Mouse (Mus musculus) forebrain, embryonic 12.5 days (tissue): Measurements from ENCODE around the gene Rtkn2. TPM values are rescaled to one million over a fixed set of nuclear protein-coding genes. Genes with fewer than 3 reads are reported as not detected.

ENCODE experiments used
- ATAC-seq: fragments of 200-750 bp; cut with Nextera tagmentation; 2 replicates; pipeline ENCODE4 v1.8.0; 2017; ENCODE audit warnings: moderate TSS enrichment; ENCODE audit not compliant: low FRiP score
- H3K27ac ChIP-seq: fragments of 300-500 bp; sonication (generic); 2 replicates; pipeline ENCODE4 v1.5.1; 2016; ENCODE audit warnings: mild to moderate bottlenecking
- H3K27me3 ChIP-seq: fragments of 300-500 bp; sonication (generic); 2 replicates; pipeline ENCODE4 v1.6.1; 2016; ENCODE audit warnings: mild to moderate bottlenecking
- H3K36me3 ChIP-seq: fragments of 300-500 bp; sonication (generic); replicated peaks from 2 replicates; pipeline ENCODE4 v1.6.1; 2016; ENCODE audit warnings: mild to moderate bottlenecking
- H3K4me1 ChIP-seq: fragments of 300-500 bp; sonication (generic); 2 replicates; pipeline ENCODE4 v1.6.1; 2016
- H3K4me2 ChIP-seq: fragments of 300-500 bp; sonication (generic); 2 replicates; pipeline ENCODE4 v1.6.1; 2016; ENCODE audit warnings: mild to moderate bottlenecking, moderate library complexity
- H3K4me3 ChIP-seq: fragments of 300-500 bp; sonication (generic); replicated peaks from 2 replicates; pipeline ENCODE4 v1.5.1; 2016; ENCODE audit warnings: mild to moderate bottlenecking
- H3K9ac ChIP-seq: fragments of 300-500 bp; sonication (generic); 2 replicates; pipeline ENCODE4 v1.6.1; 2016; ENCODE audit warnings: mild to moderate bottlenecking
- H3K9me3 ChIP-seq: fragments of 300-500 bp; sonication (generic); 2 replicates; pipeline ENCODE4 v1.6.1; 2016
- WGBS: fragments of 180-500 bp; shearing (Covaris S2); methylation state at CpG from one replicate; pipeline ENCODE4 v1.1.7; 2016; 5-methylcytosine and 5-hydroxymethylcytosine counted together
- polyA plus RNA-seq: library from polyadenylated mRNA; unstranded; fragments of >200 nt; fragmentation: Nextera tagmentation; extraction: Ambion mirVana; gene quantifications from 2 replicates; pipeline ENCODE4 v1.2.1, GENCODE M21; 2016

Gene Rtkn2
- polyA plus RNA-seq, 1 experiment from 2014 or later: 29.4 TPM

DNA sequence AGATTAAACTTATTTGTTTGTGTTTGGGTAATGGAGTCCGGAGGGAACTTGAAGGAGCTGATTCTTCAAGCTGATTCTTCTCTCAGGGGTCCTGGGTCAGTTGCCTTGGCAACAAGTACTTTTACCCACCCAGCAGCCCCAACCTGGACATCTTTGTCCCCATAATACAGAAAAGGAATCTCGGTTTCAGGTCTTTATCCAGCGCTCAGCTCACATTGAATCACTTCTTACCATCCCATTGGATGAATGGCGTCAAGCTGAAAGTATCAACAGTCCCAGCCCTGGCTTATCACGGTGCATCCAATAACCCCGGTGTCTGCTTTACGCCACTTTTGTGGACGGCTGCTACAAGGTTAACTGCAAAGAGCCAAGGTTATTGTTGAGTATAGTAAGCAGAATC lies 89.1 kb downstream of the Rtkn2 start:
- no peaks in the 10 kb centered on the region for H3K9me3 ChIP-seq

DNA sequence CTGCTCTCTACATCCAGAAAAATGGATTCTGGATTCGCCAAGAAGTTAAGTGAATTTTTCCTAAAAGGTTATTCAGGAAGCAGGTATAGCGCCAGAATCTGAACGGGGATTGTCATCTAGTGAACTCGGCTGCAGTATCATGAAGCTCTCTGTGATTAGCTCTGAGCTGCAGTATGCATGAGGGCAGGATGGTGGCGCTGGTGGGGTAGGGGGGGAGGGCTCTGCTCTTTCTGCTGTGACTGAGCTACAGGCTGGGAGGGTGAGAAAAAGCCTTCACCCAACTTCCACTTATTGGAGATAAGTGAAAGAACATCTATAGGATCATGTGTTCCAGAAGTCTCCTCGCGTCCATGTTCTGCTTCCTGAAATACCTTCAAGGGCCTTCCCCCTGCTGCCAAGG lies 91.7 kb downstream of the Rtkn2 start:
- H3K36me3 ChIP-seq: no peaks in the 10 kb centered on the region
- no peak overlapping the region for H3K9ac ChIP-seq
- H3K4me1 ChIP-seq: no peaks in the 10 kb centered on the region
- no peaks in the 10 kb centered on the region for H3K27me3 ChIP-seq
- ATAC-seq: no peak
- H3K9me3 ChIP-seq: no peaks in the 10 kb centered on the region
- H3K27ac ChIP-seq: no peak overlapping the region
- WGBS: 88% methylated on average over 7 of the region's 7 CpGs
- H3K4me3 ChIP-seq: no peak overlapping the region
- H3K4me2 ChIP-seq: no peak overlapping the region

More for the DNA sequence above, 89.1 kb downstream of the Rtkn2 start:
- Histone ChIP-seq H3K4me1 (peaks cover 16% of the 10 kb centered on the region), H3K4me2 (no peak overlapping the region), H3K9ac (no peak overlapping the region), H3K27me3 (no peaks in the 10 kb centered on the region), H3K36me3 (no peaks in the 10 kb centered on the region), H3K4me3 (no peak overlapping the region), H3K27ac (no peak overlapping the region)
- 84% methylated on average over 8 of the region's 8 CpGs for WGBS
- ATAC-seq: no peak

- WGBS: 88% methylated on average over 4 of the region's 4 CpGs
- no peak overlapping the region for H3K4me2 ChIP-seq
- no peak overlapping the region for H3K27ac ChIP-seq
- no peak overlapping the region for H3K4me3 ChIP-seq
- H3K9ac ChIP-seq: no peak overlapping the region
- no peaks in the 10 kb centered on the region for H3K9me3 ChIP-seq
- H3K27me3 ChIP-seq: no peaks in the 10 kb centered on the region
- H3K36me3 ChIP-seq: no peaks in the 10 kb centered on the region
- no peak for ATAC-seq
- no peaks in the 10 kb centered on the region for H3K4me1 ChIP-seq
Observed at GRCm38 (mm10) chr10:68072626-68073025, 93.3 kb downstream of the Rtkn2 start.

DNA sequence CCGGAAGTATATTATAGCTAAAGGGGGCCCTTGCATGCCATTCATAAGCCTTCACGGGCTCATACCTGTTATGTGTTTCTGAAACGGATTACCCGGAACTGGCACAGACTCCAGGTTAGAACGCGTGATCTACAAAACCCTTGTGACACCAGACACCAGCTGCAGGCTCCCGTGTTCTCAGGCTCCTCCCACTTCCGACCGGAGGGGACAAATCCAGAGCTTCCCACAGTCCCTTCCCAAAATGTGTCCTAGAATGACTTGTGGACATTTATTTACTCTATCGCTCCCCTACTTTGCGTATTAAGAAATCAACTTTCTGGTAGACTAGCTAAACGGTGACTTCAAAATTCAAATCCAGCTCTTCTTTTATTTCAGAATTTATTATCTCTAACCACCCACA lies 94.9 kb downstream of the Rtkn2 start:
- WGBS: 87% methylated on average over 12 of the region's 12 CpGs
- no peaks in the 10 kb centered on the region for H3K36me3 ChIP-seq
- no peak overlapping the region for H3K4me3 ChIP-seq
- no peak overlapping the region for H3K4me2 ChIP-seq
- ATAC-seq: no peak
- no peaks in the 10 kb centered on the region for H3K4me1 ChIP-seq
- no peaks in the 10 kb centered on the region for H3K27me3 ChIP-seq
- H3K9me3 ChIP-seq: 0 out of 2 replicates have a peak, but pooled peaks cover 3% of the 10 kb centered on the region
- no peak overlapping the region for H3K27ac ChIP-seq
- no peak overlapping the region for H3K9ac ChIP-seq

- Histone ChIP-seq H3K4me1 (no peaks in the 10 kb centered on the region), H3K27ac (no peak overlapping the region), H3K36me3 (no peaks in the 10 kb centered on the region), H3K9ac (no peak overlapping the region), H3K27me3 (no peaks in the 10 kb centered on the region), H3K9me3 (0 out of 2 replicates have a peak, but pooled peaks cover 3% of the 10 kb centered on the region), H3K4me3 (no peak overlapping the region), H3K4me2 (no peak overlapping the region)
- WGBS: 87% methylated on average over 5 of the region's 5 CpGs
- ATAC-seq: no peak
Observed at GRCm38 (mm10) chr10:68075181-68075580, 95.8 kb downstream of the Rtkn2 start.

DNA sequence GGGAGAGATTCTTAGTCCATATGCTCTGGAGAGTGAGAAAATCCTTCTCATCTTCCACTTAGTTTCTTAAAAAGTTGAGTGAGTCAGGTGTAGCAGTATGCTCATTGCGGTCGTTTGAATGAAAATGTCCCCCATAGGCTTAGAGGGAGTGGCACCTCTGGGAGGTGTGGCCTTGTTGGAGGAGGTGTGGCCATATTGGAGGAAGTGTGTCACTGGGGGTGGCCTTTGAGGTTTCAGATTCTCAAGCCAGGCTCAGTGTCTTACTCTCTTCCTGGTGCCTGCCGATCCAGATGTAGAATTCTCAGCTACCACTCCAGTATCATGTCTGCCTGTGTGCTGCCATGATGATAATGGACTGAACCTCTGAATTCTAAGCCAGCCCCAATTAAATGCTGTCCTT lies 99.3 kb downstream of the Rtkn2 start:
- no peaks in the 10 kb centered on the region for H3K36me3 ChIP-seq
- H3K9me3 ChIP-seq: 0 out of 2 replicates have a peak, but pooled peaks cover 3% of the 10 kb centered on the region
- H3K4me1 ChIP-seq: no peaks in the 10 kb centered on the region
- 96% methylated on average over 3 of the region's 3 CpGs for WGBS
- no peak overlapping the region for H3K9ac ChIP-seq
- H3K4me2 ChIP-seq: no peak overlapping the region
- no peaks in the 10 kb centered on the region for H3K27me3 ChIP-seq
- H3K4me3 ChIP-seq: no peak overlapping the region
- ATAC-seq: no peak
- no peak overlapping the region for H3K27ac ChIP-seq

- 85% methylated on average over 10 of the region's 10 CpGs for WGBS
- no peak for ATAC-seq
- no peaks in the 10 kb centered on the region for H3K27me3 ChIP-seq
Observed at GRCm38 (mm10) chr10:68079910-68080670, 100.7 kb downstream of the Rtkn2 start.

DNA sequence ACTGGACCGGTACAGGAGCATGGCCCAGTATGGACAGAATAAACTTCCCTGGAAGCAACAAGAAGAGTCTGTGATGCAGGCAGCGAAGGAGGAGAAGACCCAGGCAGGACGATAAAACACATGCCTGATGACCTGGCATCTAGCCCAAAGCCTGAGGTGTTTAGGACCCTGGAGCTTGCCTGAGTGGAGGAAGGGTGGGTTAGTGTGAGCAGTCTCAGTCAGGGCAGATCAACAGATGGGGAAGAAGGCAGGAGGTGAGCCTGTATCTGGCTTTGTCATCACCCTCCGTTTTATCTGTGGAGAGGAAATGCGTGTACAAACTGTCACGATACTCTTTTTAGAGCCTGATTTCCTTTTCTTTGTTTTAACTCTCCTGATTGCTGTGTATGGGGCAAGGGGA lies 102.3 kb downstream of the Rtkn2 start:
- Histone ChIP-seq H3K27ac (no peak overlapping the region), H3K27me3 (no peaks in the 10 kb centered on the region), H3K4me3 (no peak overlapping the region), H3K4me1 (no peaks in the 10 kb centered on the region), H3K9ac (no peak overlapping the region), H3K4me2 (no peak overlapping the region), H3K9me3 (0 out of 2 replicates have a peak, but pooled peaks cover 3% of the 10 kb centered on the region), H3K36me3 (no peaks in the 10 kb centered on the region)
- ATAC-seq: no peak
- WGBS: 76% methylated on average over 6 of the region's 6 CpGs

More at GRCm38 (mm10) chr10:68079910-68080670, 100.7 kb downstream of the Rtkn2 start:
- Histone ChIP-seq H3K27ac (no peak overlapping the region), H3K4me2 (no peak overlapping the region), H3K4me1 (no peaks in the 10 kb centered on the region), H3K4me3 (no peak overlapping the region), H3K9me3 (0 out of 2 replicates have a peak, but pooled peaks cover 3% of the 10 kb centered on the region), H3K36me3 (no peaks in the 10 kb centered on the region), H3K9ac (no peak overlapping the region)

DNA sequence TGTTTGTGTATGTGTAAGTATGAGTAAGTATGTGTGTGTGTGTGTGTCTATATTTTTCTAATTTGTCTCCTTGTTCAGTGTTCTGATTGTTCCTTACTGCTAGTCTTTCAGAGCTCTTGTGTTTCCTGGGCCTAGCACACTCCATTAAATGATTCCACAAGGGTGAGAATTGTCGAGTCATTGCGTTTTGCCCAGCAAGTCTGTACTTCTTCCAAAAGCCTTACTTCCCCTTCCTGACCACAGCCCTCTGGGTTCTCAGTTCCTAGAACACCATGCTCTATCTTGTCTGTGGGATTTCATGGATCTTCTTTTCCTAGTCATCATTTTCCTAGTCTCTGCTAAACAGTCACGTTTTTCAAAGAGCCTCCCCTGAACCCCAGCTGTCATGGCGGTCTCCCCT lies 106.2 kb downstream of the Rtkn2 start:
- no peak for ATAC-seq
- Histone ChIP-seq H3K4me3 (no peak overlapping the region), H3K9me3 (no peaks in the 10 kb centered on the region), H3K4me1 (no peaks in the 10 kb centered on the region), H3K27me3 (no peaks in the 10 kb centered on the region), H3K36me3 (no peaks in the 10 kb centered on the region), H3K4me2 (no peak overlapping the region), H3K27ac (no peak overlapping the region), H3K9ac (no peak overlapping the region)
- 80% methylated on average over 4 of the region's 4 CpGs for WGBS

DNA sequence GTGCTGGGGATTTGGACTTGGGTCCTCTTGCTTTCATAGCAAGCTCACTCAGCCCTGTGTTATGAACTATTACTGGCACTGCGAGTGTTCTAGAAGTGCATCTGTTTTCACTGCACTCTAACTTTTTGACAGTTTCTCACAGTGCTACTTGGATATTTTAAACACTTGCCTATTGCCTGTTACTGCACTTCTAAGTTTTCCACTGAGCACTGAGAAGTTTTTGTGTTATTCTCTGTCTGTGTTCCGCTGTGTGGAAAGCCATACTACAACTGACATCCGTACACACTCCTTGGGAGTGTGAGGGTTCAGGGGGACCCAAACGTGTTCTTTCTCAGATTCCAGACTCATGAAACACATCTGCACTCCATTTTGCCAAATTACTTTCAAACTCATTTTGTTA lies 107.6 kb downstream of the Rtkn2 start:
- no peak overlapping the region for H3K4me3 ChIP-seq
- ATAC-seq: no peak
- H3K27ac ChIP-seq: no peak overlapping the region
- no peaks in the 10 kb centered on the region for H3K4me1 ChIP-seq
- H3K4me2 ChIP-seq: no peak overlapping the region
- no peaks in the 10 kb centered on the region for H3K9me3 ChIP-seq
- WGBS: 86% methylated on average over 4 of the region's 4 CpGs
- H3K36me3 ChIP-seq: no peaks in the 10 kb centered on the region
- no peak overlapping the region for H3K9ac ChIP-seq
- H3K27me3 ChIP-seq: no peaks in the 10 kb centered on the region

DNA sequence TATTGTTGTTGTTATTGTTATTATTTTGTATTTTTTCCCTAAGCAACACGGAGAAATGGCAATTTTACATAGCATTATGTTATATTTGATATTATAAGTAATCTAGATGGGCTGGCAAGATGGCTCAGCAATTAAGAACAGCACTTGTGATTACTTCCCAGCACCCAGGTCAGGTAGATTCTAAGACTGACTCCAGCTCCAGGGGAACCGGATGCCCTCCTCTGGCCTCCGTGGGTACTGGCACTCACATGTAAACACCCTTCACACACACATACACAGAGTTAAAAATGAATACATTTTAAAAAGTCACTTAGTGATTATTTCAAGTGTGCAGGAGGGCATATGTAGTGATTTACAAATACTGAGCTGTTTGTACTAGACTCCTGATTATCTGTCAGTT lies 108.4 kb downstream of the Rtkn2 start:
- no peak for ATAC-seq
- Histone ChIP-seq H3K36me3 (no peaks in the 10 kb centered on the region), H3K9ac (no peak overlapping the region), H3K4me1 (no peaks in the 10 kb centered on the region), H3K27me3 (no peaks in the 10 kb centered on the region), H3K9me3 (no peaks in the 10 kb centered on the region), H3K4me3 (no peak overlapping the region), H3K4me2 (no peak overlapping the region), H3K27ac (no peak overlapping the region)
- 83% methylated on average over 3 of the region's 3 CpGs for WGBS

GRCm38 (mm10) chr10:68089435-68090196 lies 110.2 kb downstream of the Rtkn2 start:
- no peak for ATAC-seq

GRCm38 (mm10) chr10:68090197-68090535 lies 110.8 kb downstream of the Rtkn2 start:
- Histone ChIP-seq H3K27me3 (no peaks in the 10 kb centered on the region), H3K36me3 (peaks cover 5% of the 10 kb centered on the region)
- WGBS: 79% methylated on average over 4 of the region's 4 CpGs

More at GRCm38 (mm10) chr10:68089435-68090196, 110.2 kb downstream of the Rtkn2 start:
- H3K9ac ChIP-seq: no peak overlapping the region
- no peaks in the 10 kb centered on the region; the same call in 1 of the 2 replicates for H3K36me3 ChIP-seq
- H3K9me3 ChIP-seq: no peaks in the 10 kb centered on the region
- no peaks in the 10 kb centered on the region for H3K4me1 ChIP-seq
- H3K27me3 ChIP-seq: no peaks in the 10 kb centered on the region
- WGBS: 73% methylated on average over 15 of the region's 15 CpGs
- H3K4me3 ChIP-seq: no peak overlapping the region
- H3K27ac ChIP-seq: no peak overlapping the region
- H3K4me2 ChIP-seq: no peak overlapping the region

More at GRCm38 (mm10) chr10:68090197-68090535, 110.8 kb downstream of the Rtkn2 start:
- no peak overlapping the region for H3K27ac ChIP-seq
- no peaks in the 10 kb centered on the region for H3K4me1 ChIP-seq
- ATAC-seq: no peak
- H3K4me3 ChIP-seq: no peak overlapping the region
- H3K9ac ChIP-seq: no peak overlapping the region
- no peaks in the 10 kb centered on the region for H3K9me3 ChIP-seq
- H3K4me2 ChIP-seq: no peak overlapping the region
